Mouse (Mus musculus): Measurements from ENCODE around the gene Tor3a. TPM values are rescaled to one million over a fixed set of nuclear protein-coding genes. Genes with fewer than 3 reads are reported as not detected.

The Tor3a gene
- polyA plus RNA-seq, 1 experiment from 2014 or later = 3.2 TPM

- Histone ChIP-seq H3K4me3 (replicated peaks) (no peak overlapping the region), H3K9me3 (replicated peaks) (no peaks in the 10 kb centered on the region), H3K4me2 (no peak overlapping the region), H3K9ac (replicated peaks) (no peak overlapping the region), H3K4me1 (peaks cover 18% of the 10 kb centered on the region), H3K36me3 (peaks cover 20% of the 10 kb centered on the region), H3K27me3 (replicated peaks) (no peaks in the 10 kb centered on the region), H3K27ac (replicated peaks) (no peak overlapping the region)
- ATAC-seq (ENCODE audit: low FRiP score) = no peak
- 75% methylated on average over 4 of the region's 4 CpGs for whole genome bisulfite sequencing
Observed at GRCm38 (mm10) chr1:156645971-156646370, 28.2 kb downstream of the Tor3a start.

- H3K27ac ChIP-seq (replicated peaks) = 0 out of 2 replicates have a peak overlapping the region, but pooled peaks have one; percentile 33
- H3K9ac ChIP-seq (replicated peaks) = no peak overlapping the region
- no peak overlapping the region for H3K4me2 ChIP-seq
- H3K36me3 ChIP-seq = peaks cover 30% of the 10 kb centered on the region
- 45% methylated on average over 13 of the region's 13 CpGs for WGBS
- no peaks in the 10 kb centered on the region for H3K27me3 ChIP-seq (replicated peaks)
- H3K4me3 ChIP-seq (replicated peaks) = no peak overlapping the region
- H3K4me1 ChIP-seq = peaks cover 18% of the 10 kb centered on the region
- no peak for ATAC-seq (ENCODE audit: low FRiP score)
- H3K9me3 ChIP-seq (replicated peaks) = no peaks in the 10 kb centered on the region
Observed at GRCm38 (mm10) chr1:156644780-156645523, 29.2 kb downstream of the Tor3a start.

- Histone ChIP-seq H3K9ac (replicated peaks) (no peak overlapping the region), H3K4me2 (no peak overlapping the region), H3K4me3 (replicated peaks) (no peak overlapping the region), H3K27ac (replicated peaks) (peak overlapping the region; percentile 33; the same call in 1 of the 2 replicates), H3K36me3 (peaks cover 36% of the 10 kb centered on the region), H3K27me3 (replicated peaks) (no peaks in the 10 kb centered on the region), H3K4me1 (peaks cover 18% of the 10 kb centered on the region), H3K9me3 (replicated peaks) (no peaks in the 10 kb centered on the region)
- 42% methylated on average over 10 of the region's 10 CpGs for WGBS
- ATAC-seq (ENCODE audit: low FRiP score) = no peak
Observed at GRCm38 (mm10) chr1:156644061-156644460, 30.1 kb downstream of the Tor3a start.

- Histone ChIP-seq H3K9me3 (replicated peaks) (no peaks in the 10 kb centered on the region), H3K4me2 (no peak overlapping the region), H3K4me3 (replicated peaks) (no peak overlapping the region), H3K27me3 (replicated peaks) (no peaks in the 10 kb centered on the region), H3K9ac (replicated peaks) (no peak overlapping the region), H3K36me3 (peaks cover 38% of the 10 kb centered on the region), H3K4me1 (peaks cover 18% of the 10 kb centered on the region), H3K27ac (replicated peaks) (no peak overlapping the region)
- WGBS = 69% methylated on average over 12 of the region's 12 CpGs
- no peak for ATAC-seq (ENCODE audit: low FRiP score)
Observed at GRCm38 (mm10) chr1:156642813-156643212, 31.3 kb downstream of the Tor3a start.

GRCm38 (mm10) chr1:156641808-156642207 lies 32.3 kb downstream of the Tor3a start:
- H3K4me2 ChIP-seq = no peak overlapping the region
- no peaks in the 10 kb centered on the region for H3K27me3 ChIP-seq (replicated peaks)
- 92% methylated on average over 10 of the region's 10 CpGs for WGBS
- peaks cover 44% of the 10 kb centered on the region for H3K36me3 ChIP-seq
- H3K9me3 ChIP-seq (replicated peaks) = no peaks in the 10 kb centered on the region
- no peak for ATAC-seq (ENCODE audit: low FRiP score)
- H3K4me3 ChIP-seq (replicated peaks) = no peak overlapping the region
- H3K27ac ChIP-seq (replicated peaks) = no peak overlapping the region
- H3K9ac ChIP-seq (replicated peaks) = no peak overlapping the region
- peaks cover 18% of the 10 kb centered on the region for H3K4me1 ChIP-seq

- no peak overlapping the region for H3K4me3 ChIP-seq (replicated peaks)
- no peaks in the 10 kb centered on the region for H3K27me3 ChIP-seq (replicated peaks)
- no peak overlapping the region for H3K27ac ChIP-seq (replicated peaks)
- H3K4me1 ChIP-seq = peaks cover 14% of the 10 kb centered on the region
- H3K9ac ChIP-seq (replicated peaks) = no peak overlapping the region
- 0 out of 2 replicates have a peak, but pooled peaks have one; percentile 22 for ATAC-seq (ENCODE audit: low FRiP score)
- peaks cover 52% of the 10 kb centered on the region for H3K36me3 ChIP-seq
- 80% methylated on average over 4 of the region's 4 CpGs for WGBS
- H3K9me3 ChIP-seq (replicated peaks) = no peaks in the 10 kb centered on the region
- no peak overlapping the region for H3K4me2 ChIP-seq
Observed at GRCm38 (mm10) chr1:156640577-156640976, 33.6 kb downstream of the Tor3a start.

GRCm38 (mm10) chr1:156639455-156639854 lies 34.7 kb downstream of the Tor3a start:
- Histone ChIP-seq H3K4me1 (peaks cover 8% of the 10 kb centered on the region; the same call in 1 of the 2 replicates), H3K27me3 (replicated peaks) (no peaks in the 10 kb centered on the region), H3K36me3 (peaks cover 58% of the 10 kb centered on the region), H3K9me3 (replicated peaks) (no peaks in the 10 kb centered on the region), H3K9ac (replicated peaks) (no peak overlapping the region), H3K27ac (replicated peaks) (no peak overlapping the region), H3K4me3 (replicated peaks) (no peak overlapping the region), H3K4me2 (no peak overlapping the region)
- 92% methylated on average over 5 of the region's 5 CpGs for WGBS
- no peak for ATAC-seq (ENCODE audit: low FRiP score)

GRCm38 (mm10) chr1:156635148-156635547 lies 39.0 kb downstream of the Tor3a start:
- H3K9me3 ChIP-seq (replicated peaks) = no peaks in the 10 kb centered on the region
- ATAC-seq (ENCODE audit: low FRiP score) = no peak
- H3K9ac ChIP-seq (replicated peaks) = no peak overlapping the region
- H3K4me3 ChIP-seq (replicated peaks) = no peak overlapping the region
- WGBS = 86% methylated on average over 2 of the region's 2 CpGs
- no peaks in the 10 kb centered on the region for H3K27me3 ChIP-seq (replicated peaks)
- no peaks in the 10 kb centered on the region for H3K4me1 ChIP-seq
- H3K27ac ChIP-seq (replicated peaks) = no peak overlapping the region
- no peak overlapping the region for H3K4me2 ChIP-seq
- H3K36me3 ChIP-seq = peaks cover 64% of the 10 kb centered on the region

- H3K36me3 ChIP-seq = peaks cover 62% of the 10 kb centered on the region
- no peak overlapping the region for H3K9ac ChIP-seq (replicated peaks)
- H3K4me3 ChIP-seq (replicated peaks) = no peak overlapping the region
- H3K9me3 ChIP-seq (replicated peaks) = no peaks in the 10 kb centered on the region
- H3K4me2 ChIP-seq = no peak overlapping the region
- no peak overlapping the region for H3K27ac ChIP-seq (replicated peaks)
- ATAC-seq (ENCODE audit: low FRiP score) = peak; percentile 45; the same call in 1 of the 2 replicates
- no peaks in the 10 kb centered on the region for H3K4me1 ChIP-seq
- 82% methylated on average over 10 of the region's 10 CpGs for WGBS
- no peaks in the 10 kb centered on the region for H3K27me3 ChIP-seq (replicated peaks)
Observed at GRCm38 (mm10) chr1:156633095-156633494, 41.1 kb downstream of the Tor3a start.

GRCm38 (mm10) chr1:156630965-156631364 lies 43.2 kb downstream of the Tor3a start:
- Histone ChIP-seq H3K36me3 (peaks cover 51% of the 10 kb centered on the region), H3K4me1 (0 out of 2 replicates have a peak, but pooled peaks cover 3% of the 10 kb centered on the region), H3K4me2 (no peak overlapping the region), H3K27me3 (replicated peaks) (no peaks in the 10 kb centered on the region), H3K9me3 (replicated peaks) (no peaks in the 10 kb centered on the region), H3K27ac (replicated peaks) (no peak overlapping the region), H3K4me3 (replicated peaks) (no peak overlapping the region), H3K9ac (replicated peaks) (no peak overlapping the region)
- no peak for ATAC-seq (ENCODE audit: low FRiP score)

GRCm38 (mm10) chr1:156629984-156630383 lies 44.2 kb downstream of the Tor3a start:
- Histone ChIP-seq H3K4me3 (replicated peaks) (no peak overlapping the region), H3K9ac (replicated peaks) (no peak overlapping the region), H3K36me3 (peaks cover 51% of the 10 kb centered on the region), H3K27me3 (replicated peaks) (no peaks in the 10 kb centered on the region), H3K9me3 (replicated peaks) (no peaks in the 10 kb centered on the region), H3K4me2 (no peak overlapping the region), H3K27ac (replicated peaks) (no peak overlapping the region), H3K4me1 (0 out of 2 replicates have a peak, but pooled peaks cover 3% of the 10 kb centered on the region)
- no peak for ATAC-seq (ENCODE audit: low FRiP score)
- 97% methylated on average over 8 of the region's 8 CpGs for WGBS

- H3K36me3 ChIP-seq = peaks cover 35% of the 10 kb centered on the region
- WGBS = 85% methylated on average over 4 of the region's 4 CpGs
- ATAC-seq (ENCODE audit: low FRiP score) = no peak
Observed at GRCm38 (mm10) chr1:156626729-156627128, 47.4 kb downstream of the Tor3a start.

More at GRCm38 (mm10) chr1:156626729-156627128, 47.4 kb downstream of the Tor3a start:
- 0 out of 2 replicates have a peak, but pooled peaks cover 3% of the 10 kb centered on the region for H3K4me1 ChIP-seq
- no peak overlapping the region for H3K27ac ChIP-seq (replicated peaks)
- H3K9ac ChIP-seq (replicated peaks) = no peak overlapping the region
- H3K4me2 ChIP-seq = no peak overlapping the region
- H3K27me3 ChIP-seq (replicated peaks) = no peaks in the 10 kb centered on the region
- H3K4me3 ChIP-seq (replicated peaks) = no peak overlapping the region
- H3K9me3 ChIP-seq (replicated peaks) = no peaks in the 10 kb centered on the region

All from neural tube, embryonic 15.5 days (tissue).